Mouse (Mus musculus) c-Kit-positive CD71-positive TER-119-positive erythroid progenitor cells, embryonic 14.5 days (primary cell): ENCODE measurements around the gene Fam149b.
"Not testable (repeated sequence)": the region's sequence is repeated elsewhere in the genome, so short reads cannot be mapped to it uniquely, and the experiment has no call there.

ENCODE experiments used
- DNase-seq: peaks from one replicate; pipeline ENCODE4 v3.0.0-alpha.2; 2013; ENCODE audit warnings: low spot score

Fam149b gene

DNA sequence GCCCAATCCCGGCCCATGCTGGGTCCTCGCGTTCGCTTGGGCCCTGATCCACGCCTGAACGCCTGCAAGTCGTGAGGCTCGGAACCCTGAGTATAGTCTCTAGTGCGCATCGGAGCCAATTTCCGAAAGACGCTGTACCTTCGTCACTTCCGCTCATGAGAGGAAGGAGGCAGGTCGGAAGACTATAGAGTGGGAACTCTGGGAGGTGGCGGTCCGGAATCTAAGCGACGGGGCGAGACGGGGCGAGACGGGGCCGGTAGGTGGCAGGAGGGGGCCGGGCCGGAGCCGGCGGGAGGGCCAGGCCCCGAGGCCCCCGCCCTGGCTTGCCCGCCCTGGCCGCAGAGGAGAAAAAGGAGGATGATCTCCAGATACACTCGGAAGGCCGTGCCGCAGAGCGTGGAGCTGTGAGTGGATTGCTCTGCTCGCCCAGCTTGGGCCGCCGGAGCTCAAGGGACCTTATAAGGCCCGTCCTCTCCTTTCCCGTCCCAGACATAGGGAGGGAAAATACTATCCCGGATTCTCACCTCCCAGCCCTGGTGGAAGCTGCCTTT lies at the start of gene Fam149b, which contains the start of gene Ecd:
Fam149b (plus strand) TSS at position 172 of the 551 bp plus-strand sequence.
Ecd (minus strand) TSS at position 131 of the 551 bp plus-strand sequence.
- peak; percentile 97 for DNase-seq

DNA sequence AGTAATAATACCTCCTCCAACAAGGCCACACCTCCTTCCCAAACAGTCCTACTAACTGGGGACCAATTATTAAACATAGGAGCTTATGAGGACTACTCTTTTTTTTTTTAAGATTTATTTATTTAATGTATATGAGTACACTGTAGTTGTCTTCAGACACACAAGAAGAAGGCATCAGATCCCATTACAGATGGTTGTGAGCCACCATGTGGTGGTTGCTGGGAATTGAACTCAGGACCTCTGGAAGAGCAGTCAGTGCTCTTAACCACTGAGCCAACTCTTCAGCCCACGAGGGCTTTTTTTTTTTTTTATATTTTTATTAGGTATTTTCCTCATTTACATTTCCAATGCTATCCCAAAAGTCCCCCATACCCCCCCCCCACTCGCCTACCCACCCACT lies 42.9 kb upstream of the Fam149b start:
- DNase-seq: not testable (repeated sequence)

DNA sequence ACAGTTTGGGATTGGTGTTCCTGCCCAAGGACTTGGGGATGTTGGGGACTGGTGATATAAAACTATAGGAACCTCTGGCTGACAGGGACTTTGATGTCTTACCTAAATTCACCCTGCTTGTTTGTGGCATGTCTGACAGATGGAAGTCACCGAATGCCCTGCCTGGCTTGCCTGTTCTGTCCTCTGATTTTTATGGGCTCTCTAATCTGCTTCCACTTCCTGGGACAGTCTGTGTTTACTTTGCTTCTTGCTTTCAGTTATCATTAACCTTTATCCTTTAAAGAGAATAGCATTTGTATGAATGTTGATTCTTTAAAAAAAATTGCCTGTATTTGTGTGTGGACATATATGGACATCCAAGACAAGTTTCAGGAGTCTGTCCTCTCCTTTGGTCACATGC lies 32.8 kb upstream of the Fam149b start:
- DNase-seq: no peak

DNA sequence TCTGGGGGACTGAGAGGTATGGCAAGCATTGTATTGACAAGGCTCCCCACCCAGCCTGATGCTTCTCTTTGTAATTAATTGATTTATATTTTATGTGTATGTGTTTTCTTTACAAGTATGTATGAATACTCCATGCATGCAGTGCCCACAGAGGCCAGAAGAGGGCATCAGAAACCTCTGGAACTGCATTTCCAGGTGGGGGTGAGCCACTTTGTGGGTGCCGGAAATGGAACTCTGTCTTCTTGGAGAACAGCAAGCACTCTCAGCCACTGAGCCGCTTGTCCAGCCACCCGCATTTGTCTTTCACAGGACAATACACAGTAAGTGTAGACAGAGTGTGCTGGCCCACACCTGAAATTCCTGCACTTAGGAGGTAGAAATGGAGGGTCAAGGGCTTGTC lies 28.5 kb upstream of the Fam149b start:
- no peak for DNase-seq

DNA sequence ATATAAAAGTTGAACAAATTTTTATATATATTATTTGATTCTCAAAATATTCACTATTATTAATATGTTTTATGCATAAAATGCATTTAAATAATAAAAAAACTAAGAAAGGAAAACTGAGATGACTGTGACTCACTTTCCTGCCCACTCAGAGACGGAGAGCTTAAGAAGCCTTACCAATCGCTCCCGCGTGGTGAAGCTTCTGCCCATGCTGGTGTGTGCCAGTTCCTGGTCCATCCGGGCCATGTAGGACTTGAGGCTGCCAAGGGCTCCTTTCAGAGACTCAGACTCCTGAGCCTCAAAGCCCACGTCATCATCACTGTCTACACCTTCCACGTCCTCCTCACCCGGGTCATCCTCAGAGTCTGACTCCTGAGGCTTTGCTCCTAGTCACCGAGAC lies 23.8 kb upstream of the Fam149b start:
- DNase-seq: no peak

DNA sequence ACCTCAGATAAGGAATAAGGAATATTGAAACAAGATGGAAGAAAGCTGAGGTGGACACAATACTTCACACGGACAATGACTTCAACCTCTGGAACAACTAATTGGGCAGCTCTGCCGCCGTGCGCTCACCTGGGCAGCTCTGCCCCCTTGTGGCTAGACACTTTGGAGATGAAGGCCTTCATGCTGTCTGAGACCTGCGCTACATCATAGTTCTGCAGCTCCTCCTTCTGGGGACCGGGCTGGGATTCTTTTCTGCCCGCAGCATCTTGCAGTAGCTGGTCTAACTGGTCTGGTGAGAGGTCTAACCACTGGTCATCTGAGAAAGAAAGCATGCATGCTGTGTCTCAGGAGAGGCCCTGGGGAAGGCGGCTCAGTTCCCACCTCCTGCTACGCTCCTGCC lies 19.5 kb upstream of the Fam149b start:
- DNase-seq: no peak

DNA sequence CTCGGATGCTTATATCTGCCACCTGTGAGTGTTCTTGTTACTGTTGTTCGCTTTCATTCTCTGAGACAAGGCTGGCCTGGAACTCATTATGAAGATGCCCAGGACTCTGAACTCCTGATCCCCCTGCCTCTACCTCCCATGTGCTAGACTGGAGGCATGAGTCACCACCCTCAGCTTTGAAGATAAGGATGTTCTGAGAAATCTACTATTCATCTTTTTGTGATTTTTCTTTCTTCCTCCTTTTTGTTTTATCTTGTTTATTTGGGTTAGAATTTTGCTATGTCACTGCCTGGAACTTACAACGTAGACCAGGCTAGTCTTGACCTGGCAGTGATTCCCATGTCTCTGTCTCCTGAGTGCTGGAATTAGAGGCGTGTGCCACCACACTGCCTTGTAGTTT lies 16.6 kb upstream of the Fam149b start:
- no peak for DNase-seq

DNA sequence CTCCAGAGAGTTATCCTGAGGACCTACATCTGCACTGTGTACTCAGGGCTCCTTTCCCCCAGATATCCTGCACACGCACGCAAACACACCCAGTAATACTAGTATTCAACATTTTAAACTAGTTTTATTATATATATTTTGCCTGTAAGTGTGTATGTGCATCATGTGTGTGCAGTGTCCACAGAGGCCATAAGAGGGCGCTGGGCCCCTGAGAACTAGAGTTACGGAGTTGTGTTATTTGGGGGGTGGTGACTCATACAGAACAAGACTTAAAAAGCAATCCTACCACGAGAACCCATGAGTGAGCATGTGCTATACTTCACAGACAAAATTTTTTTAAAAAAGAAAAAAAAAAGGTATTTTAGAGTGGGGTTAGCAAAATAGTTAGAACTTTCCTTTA lies 8.5 kb upstream of the Fam149b start:
- no peak for DNase-seq

DNA sequence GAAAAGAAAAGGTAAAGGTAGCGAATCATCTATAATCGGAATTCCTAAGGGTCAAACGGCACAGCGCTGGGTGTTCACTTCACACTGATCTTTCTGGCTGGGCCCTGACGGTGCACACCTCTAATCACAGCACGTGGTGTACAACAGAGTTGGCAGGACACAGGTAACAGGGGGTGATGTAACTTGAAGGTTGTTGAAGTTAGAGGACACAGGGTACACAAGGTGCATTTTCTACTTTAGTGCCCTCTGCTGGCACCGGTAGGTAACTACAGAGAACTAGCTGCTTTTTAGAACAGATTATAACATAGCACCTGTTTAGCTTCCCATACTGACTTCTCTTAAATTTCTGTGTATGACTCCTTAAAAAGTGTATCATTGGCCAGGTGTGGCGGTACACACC lies 7.8 kb upstream of the Fam149b start:
- peak; percentile 58 for DNase-seq

DNA sequence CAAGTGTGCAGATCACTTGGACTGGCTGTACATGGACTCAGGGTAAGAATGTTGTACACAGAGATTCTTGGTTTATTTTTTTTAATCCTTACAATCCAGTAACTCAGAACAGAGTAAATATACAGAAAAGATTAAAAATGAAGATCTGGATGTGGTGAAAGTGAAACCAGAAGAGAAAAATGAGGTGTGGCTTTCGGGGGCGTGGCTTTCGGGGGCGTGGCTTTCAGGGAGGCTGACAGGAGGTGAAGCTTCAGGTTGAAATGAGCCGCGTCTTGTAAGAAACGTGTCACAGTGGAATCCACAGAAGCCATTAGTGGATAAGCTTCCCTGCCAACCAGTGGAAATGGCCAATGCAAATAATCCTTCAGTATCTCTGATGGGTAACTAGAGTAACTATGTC lies 7.1 kb upstream of the Fam149b start:
- DNase-seq: peak; percentile 67

DNA sequence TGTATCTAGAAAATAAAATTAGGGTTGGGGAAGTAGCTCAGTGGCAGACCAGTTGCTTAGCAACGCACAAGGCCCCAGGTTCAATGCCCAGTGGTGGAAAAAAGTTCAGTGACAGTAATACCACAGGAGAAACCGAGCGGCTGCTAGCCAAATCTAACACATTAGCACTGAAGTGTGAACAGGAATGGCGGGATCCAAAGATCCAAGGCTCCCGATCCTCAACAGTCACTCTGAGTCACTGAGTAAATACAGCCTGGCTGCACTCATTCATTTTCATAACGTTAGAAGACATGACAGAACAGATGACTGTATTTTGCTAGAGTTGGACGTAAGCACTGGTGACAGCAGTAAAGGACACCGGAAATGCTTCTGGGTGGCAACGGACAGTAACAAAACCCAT lies 2.1 kb upstream of the Fam149b start:
- no peak for DNase-seq

DNA sequence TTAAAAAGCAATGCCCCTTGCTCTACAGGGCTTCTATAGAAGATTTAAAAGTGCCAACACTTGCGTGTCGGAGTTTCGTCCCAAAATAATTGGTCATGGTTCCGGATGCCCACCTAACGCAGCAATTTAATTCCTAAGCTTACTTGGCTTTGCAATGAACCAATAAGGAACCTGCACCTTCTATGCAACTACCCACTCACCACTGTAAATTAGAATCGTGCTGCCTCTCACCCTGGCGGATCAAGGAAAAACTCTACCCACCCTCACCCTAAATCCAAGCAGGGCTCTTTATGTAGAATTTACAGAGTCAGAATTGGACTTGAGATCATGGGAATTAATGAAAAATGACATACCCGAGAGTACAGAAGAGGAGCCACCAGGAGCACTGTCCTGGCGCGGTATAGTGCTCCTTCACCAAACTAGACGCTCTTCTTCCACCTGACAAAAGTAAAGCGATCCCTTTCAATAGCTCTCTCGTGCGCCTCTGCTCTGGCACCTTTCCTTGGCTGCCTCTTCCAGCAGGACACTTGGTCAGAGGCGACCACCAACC lies 446 bp upstream of the Fam149b start:
- DNase-seq: no peak

DNA sequence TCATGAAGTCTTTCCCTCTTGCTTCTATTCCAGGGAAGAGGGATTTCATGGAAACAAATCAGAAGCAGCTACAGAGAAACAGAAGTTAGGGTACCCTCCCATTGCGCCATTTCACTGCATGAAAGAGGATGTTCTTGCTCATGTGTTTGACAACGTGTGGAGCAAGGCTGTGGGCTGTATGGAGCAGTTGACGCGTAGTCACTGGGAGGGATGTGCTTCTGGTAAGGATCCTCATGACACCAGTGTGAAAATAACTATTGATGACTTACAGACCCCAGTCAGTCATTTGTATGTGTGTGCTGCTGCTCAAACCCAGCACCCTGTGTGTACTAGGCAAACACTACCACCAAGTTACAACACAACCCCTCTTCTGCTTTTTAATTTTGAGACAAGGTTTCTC lies 15.3 kb downstream of the Fam149b start:
- DNase-seq: no peak

DNA sequence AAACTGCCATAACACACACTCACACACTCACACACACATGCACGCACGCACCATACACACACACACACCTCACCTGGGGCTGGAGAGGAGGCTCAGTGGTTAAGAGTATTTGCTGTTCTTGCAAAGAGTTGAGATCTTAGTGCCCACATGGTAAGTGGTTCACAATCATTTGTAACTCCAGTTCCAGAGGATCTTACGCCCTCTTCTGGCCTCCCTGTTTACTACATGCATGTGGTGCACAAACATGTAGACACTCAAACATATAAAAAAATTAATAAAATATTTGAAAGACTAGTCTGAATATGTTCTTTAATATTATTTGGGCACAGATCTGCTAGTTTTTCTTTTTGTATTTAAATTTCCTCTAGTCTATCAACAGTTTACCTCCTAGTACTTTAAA lies 20.3 kb downstream of the Fam149b start:
- peak; percentile 22 for DNase-seq

DNA sequence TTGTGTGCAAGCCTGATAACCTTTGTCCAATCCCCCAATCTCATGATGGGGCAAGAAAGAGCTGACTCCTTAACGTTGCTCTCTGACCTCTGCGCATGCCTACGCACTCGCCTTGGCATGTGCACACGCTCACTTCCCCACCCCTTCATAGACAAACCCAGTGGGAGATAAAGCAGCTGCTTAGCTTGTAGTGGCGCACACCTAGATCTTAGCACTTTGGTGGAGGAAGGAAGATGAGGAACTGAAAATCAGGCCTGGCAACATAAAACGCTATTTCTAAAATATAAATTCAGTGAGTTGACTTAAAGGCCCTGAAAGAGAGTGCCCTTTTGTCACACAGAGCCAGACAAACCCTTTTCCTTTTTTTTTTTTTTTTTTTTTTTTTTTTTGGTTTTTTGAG lies 22.8 kb downstream of the Fam149b start:
- no peak for DNase-seq

DNA sequence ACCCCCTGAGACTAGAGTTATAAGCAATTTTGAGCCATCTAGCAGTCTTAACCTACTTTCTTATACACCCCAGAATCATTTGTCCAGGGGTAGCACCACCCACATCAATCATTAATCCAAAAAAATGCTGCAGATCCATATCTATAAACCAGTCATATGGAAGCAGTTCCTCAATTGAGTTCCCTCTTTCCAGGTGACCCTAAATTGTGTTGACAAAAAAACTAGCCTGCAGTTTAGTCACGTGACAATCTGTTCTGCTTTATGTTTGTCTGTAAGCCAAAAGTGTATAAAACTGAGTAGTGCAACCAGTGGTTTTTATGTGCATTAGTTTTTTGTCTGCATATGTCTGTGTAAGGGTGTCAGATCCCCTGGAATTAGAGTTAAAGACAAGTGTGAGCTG lies 23.9 kb downstream of the Fam149b start:
- DNase-seq: no peak

DNA sequence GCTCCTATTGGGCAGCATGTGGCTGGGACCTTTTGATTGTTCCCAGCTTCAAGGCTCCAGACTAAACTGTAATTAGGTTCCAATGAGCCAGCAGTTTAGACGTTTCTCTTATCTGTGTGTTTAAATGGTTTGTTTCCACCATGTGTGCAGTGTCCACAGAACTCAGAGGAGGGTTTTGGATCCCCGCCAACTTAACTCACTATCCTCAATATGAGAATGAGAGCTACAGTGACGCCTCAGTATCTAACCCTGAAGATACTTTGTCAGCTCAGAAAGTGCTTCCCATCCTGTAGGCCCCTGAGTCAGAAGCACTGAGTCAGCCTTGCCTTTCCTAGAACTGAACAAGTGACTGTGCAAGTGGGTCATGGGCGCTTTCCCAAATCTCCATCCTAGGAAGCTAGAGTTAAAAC lies 29.2 kb downstream of the Fam149b start:
- no peak for DNase-seq

DNA sequence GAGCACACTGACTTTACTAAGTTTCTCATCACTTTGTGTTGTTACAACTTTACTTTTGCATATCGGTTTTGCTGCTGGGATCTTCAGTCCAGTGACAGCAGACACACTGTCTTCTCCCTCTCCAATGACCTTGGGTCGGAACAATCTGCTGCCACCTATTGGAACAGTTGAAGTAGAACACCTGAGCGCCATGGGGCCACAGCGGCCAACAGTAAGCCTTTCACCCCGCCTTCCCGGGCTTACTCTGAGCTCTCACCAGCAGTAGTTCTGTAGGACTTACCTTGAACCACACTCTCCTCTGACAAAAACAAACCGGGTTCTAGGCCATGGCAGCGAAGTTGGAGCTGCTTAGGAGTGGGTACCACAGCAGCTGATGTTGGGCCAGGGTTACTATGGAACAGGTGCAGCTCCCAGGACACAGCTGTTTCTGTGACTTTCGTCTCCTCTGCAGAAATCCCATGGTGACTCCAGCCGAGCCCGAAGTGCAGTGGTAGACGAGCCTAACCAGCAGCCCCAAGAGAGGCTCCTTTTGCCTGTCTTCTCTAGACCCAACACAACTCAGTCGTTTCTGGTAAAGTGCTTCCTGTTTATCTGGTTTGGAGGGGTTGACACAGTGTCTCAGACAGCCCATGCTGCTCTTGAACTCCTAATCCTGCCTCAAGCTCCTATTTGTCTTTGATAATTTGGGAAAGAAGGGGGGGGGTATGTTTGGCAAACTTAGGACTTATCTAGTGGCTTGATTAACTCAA lies 30.5 kb downstream of the Fam149b start:
- DNase-seq: peak; percentile 50

DNA sequence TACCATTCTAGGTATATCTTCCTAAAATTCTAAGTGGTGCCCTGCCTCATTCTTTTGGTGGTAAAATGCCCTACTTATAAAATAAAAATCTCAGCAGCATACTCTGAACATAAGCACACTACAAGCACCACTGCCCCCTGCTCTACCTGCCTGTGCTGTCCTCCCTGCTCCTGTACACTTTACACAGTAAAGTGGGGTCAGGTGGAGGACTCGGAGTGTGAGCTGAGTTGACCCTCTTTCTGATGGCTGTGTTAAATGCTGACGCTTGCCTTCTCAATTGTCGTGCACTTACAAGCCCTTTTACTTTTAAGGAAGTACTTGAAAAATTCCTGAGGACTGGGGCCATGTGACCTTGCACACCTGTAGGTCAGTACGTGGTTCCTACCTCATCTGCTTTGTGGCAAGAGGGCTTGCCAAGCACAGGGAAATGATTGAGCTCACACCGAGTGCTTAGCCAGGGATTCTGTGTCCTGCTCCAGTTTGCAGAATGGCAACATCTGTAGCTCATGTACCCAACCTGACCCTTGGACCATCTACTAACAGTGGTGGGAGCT lies 31.2 kb downstream of the Fam149b start:
- no peak for DNase-seq

DNA sequence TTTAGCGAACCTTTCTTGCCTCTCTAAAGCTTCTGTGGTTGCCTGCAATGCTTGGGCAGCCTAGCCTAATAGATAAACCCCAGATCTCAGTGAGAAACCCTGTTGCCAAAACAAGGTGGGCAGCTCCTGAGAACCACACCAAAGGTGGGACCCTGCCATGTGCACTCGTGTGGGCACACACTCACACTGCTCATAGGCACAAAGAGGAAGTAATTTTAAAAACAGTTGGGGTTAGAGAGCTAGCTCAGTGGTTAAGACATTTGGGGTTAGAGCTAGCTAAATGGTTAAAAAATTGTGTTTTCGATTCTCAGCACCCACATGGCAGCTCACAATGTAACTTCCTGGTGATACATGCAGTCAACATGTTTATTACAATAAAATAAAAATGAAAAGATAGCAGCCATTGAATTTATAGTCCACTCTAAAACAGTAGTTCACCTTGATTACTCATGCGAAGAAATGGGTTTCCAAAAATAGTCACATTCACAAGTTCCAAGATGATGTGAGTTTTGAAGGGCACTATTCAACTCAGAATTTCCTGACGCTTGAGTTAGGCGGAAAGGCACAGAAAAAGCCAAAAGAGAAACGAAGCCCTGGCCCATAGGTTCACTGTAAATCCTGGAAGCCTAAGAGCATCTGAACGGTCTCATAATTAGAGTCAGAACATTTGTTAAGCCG lies 31.9 kb downstream of the Fam149b start:
- no peak for DNase-seq

DNA sequence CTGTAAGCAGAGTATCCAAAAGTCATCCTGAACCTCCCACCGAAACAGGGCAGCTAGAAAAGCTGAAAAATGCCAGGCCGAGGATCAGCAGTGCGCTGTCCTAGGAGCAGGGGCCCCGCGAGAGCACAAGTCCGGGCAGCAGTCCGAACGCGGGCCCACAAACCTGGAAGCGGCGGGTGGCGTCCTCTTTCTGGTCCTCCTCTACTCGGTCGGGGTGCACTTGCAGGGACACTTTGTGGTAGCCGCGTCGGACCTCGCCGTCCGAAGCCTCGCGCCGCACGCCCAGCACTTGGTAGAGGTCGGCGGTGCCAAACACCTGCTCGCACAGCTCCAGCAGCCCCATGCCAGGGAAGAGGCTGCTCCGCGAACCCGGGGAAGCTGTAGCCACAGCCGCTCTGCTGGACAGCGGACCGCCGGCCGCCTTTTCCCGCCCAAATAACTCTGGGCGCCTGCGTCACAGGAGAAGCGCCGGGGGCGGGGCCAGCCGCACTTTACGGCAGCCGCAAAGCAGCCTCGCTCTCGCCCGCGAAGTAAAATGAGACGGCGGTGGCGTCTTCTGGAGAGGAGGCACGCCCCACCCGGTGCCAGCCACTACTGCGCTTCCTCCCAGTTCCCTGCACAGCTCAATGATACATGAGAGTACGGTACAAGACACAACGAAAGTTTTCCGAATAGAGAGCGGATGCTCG lies 40.6 kb downstream of the Fam149b start, which contains the start of gene Dnajc9:
Dnajc9 (minus strand) TSS at position 470 of the 689 bp plus-strand sequence.
- peak; percentile 90 for DNase-seq

DNA sequence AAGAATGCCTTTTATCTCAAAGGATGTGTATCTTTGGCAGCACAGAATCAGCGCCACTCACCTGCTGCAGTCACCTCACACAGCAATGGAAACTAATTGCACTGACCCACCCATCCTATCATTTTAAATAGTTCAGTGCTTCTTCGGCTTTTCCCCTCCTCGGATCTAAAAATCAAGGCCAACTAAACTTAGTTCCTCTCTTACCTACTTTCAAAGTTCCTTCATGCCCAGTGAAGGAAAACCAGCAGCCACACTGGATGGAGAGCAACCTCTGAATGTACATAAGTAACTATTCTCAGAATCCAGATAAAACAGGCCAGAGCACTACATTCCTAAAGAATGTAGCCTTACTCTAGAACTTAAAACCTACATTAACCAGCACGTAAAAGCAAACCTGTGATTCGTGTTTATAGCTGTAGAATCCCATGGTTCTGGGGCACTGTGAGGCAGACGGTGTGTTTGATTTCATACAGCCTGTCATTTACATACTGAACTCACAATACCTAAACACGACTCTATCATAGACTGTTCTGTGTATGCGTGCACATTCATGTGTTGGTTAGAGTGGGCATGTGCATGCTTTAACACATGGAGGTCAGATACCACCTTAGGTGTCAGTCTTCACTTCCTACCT lies 41.6 kb downstream of the Fam149b start:
- DNase-seq: no peak
